Mouse (Mus musculus): Measurements from ENCODE around the gene Ptprj. TPM values are rescaled to one million over a fixed set of nuclear protein-coding genes. Genes with fewer than 3 reads are reported as not detected.

The Ptprj gene
- polyA plus RNA-seq, 1 experiment from 2014 or later: 1.0 TPM

GRCm38 (mm10) chr2:90525807-90526206 is 54.6 kb downstream of the Ptprj start:
- 89% methylated on average over 14 of the region's 14 CpGs for WGBS
- H3K36me3 ChIP-seq: no peaks in the 10 kb centered on the region
- H3K27ac ChIP-seq: no peak overlapping the region
- no peak overlapping the region for H3K4me3 ChIP-seq
- no peaks in the 10 kb centered on the region for H3K9me3 ChIP-seq (replicated peaks)
- H3K27me3 ChIP-seq (ENCODE audit: low read depth, poor library complexity, severe bottlenecking): no peaks in the 10 kb centered on the region
- H3K4me1 ChIP-seq: no peaks in the 10 kb centered on the region
- DNase-seq (ENCODE audit: low spot score): no peak

- H3K4me1 ChIP-seq: no peaks in the 10 kb centered on the region
- DNase-seq (ENCODE audit: low spot score): no peak
- H3K4me3 ChIP-seq: no peak overlapping the region
- no peaks in the 10 kb centered on the region for H3K27me3 ChIP-seq (ENCODE audit: low read depth, poor library complexity, severe bottlenecking)
- no peaks in the 10 kb centered on the region for H3K9me3 ChIP-seq (replicated peaks)
- WGBS: 92% methylated on average over 6 of the region's 6 CpGs
- no peak overlapping the region for H3K27ac ChIP-seq
- no peaks in the 10 kb centered on the region for H3K36me3 ChIP-seq
These were observed 58.0 kb downstream of the Ptprj start for GRCm38 (mm10) chr2:90522455-90522854.

GRCm38 (mm10) chr2:90521909-90522308 is 58.5 kb downstream of the Ptprj start:
- no peaks in the 10 kb centered on the region for H3K9me3 ChIP-seq (replicated peaks)
- no peaks in the 10 kb centered on the region for H3K36me3 ChIP-seq
- H3K27me3 ChIP-seq (ENCODE audit: low read depth, poor library complexity, severe bottlenecking): no peaks in the 10 kb centered on the region
- no peak for DNase-seq (ENCODE audit: low spot score)
- no peak overlapping the region for H3K27ac ChIP-seq
- H3K4me1 ChIP-seq: no peaks in the 10 kb centered on the region
- 91% methylated on average over 1 of the region's 1 CpGs for WGBS
- H3K4me3 ChIP-seq: no peak overlapping the region

- Histone ChIP-seq H3K27ac (no peak overlapping the region), H3K4me3 (no peak overlapping the region), H3K36me3 (no peaks in the 10 kb centered on the region), H3K9me3 (replicated peaks) (no peaks in the 10 kb centered on the region), H3K27me3 (ENCODE audit: low read depth, poor library complexity, severe bottlenecking) (no peaks in the 10 kb centered on the region), H3K4me1 (no peaks in the 10 kb centered on the region)
- 92% methylated on average over 6 of the region's 6 CpGs for WGBS
- no peak for DNase-seq (ENCODE audit: low spot score)
These were observed 62.2 kb downstream of the Ptprj start for GRCm38 (mm10) chr2:90518296-90518695.

- no peak for DNase-seq (ENCODE audit: low spot score)
- no peaks in the 10 kb centered on the region for H3K4me1 ChIP-seq
- H3K4me3 ChIP-seq: no peak overlapping the region
- WGBS: 78% methylated on average over 5 of the region's 5 CpGs
- no peaks in the 10 kb centered on the region for H3K27me3 ChIP-seq (ENCODE audit: low read depth, poor library complexity, severe bottlenecking)
- H3K36me3 ChIP-seq: no peaks in the 10 kb centered on the region
- H3K27ac ChIP-seq: no peak overlapping the region
- no peaks in the 10 kb centered on the region for H3K9me3 ChIP-seq (replicated peaks)
These were observed 65.5 kb downstream of the Ptprj start for GRCm38 (mm10) chr2:90514969-90515368.

- Histone ChIP-seq H3K4me3 (no peak overlapping the region), H3K4me1 (no peaks in the 10 kb centered on the region), H3K27me3 (ENCODE audit: low read depth, poor library complexity, severe bottlenecking) (no peaks in the 10 kb centered on the region), H3K36me3 (no peaks in the 10 kb centered on the region), H3K27ac (no peak overlapping the region), H3K9me3 (replicated peaks) (no peaks in the 10 kb centered on the region)
- over 99% methylated on average over 4 of the region's 4 CpGs for WGBS
- no peak for DNase-seq (ENCODE audit: low spot score)
These were observed 71.2 kb downstream of the Ptprj start for GRCm38 (mm10) chr2:90509268-90509667.

- Histone ChIP-seq H3K36me3 (no peaks in the 10 kb centered on the region), H3K27me3 (ENCODE audit: low read depth, poor library complexity, severe bottlenecking) (no peaks in the 10 kb centered on the region), H3K9me3 (replicated peaks) (no peaks in the 10 kb centered on the region), H3K27ac (no peak overlapping the region), H3K4me3 (no peak overlapping the region), H3K4me1 (no peaks in the 10 kb centered on the region)
- WGBS: 65% methylated on average over 3 of the region's 3 CpGs
- DNase-seq (ENCODE audit: low spot score): no peak
These were observed 74.3 kb downstream of the Ptprj start for GRCm38 (mm10) chr2:90506143-90506542.

- no peak for DNase-seq (ENCODE audit: low spot score)
- no peaks in the 10 kb centered on the region for H3K9me3 ChIP-seq (replicated peaks)
- no peak overlapping the region for H3K27ac ChIP-seq
- no peak overlapping the region for H3K4me3 ChIP-seq
- no peaks in the 10 kb centered on the region for H3K36me3 ChIP-seq
- H3K27me3 ChIP-seq (ENCODE audit: low read depth, poor library complexity, severe bottlenecking): no peaks in the 10 kb centered on the region
- H3K4me1 ChIP-seq: no peaks in the 10 kb centered on the region
- 76% methylated on average over 6 of the region's 6 CpGs for WGBS
These were observed 75.7 kb downstream of the Ptprj start for GRCm38 (mm10) chr2:90504731-90505171.

GRCm38 (mm10) chr2:90503182-90503833 is 77.1 kb downstream of the Ptprj start:
- 83% methylated on average over 3 of the region's 3 CpGs for WGBS
- Histone ChIP-seq H3K27me3 (ENCODE audit: low read depth, poor library complexity, severe bottlenecking) (no peaks in the 10 kb centered on the region), H3K4me3 (no peak overlapping the region), H3K36me3 (no peaks in the 10 kb centered on the region), H3K4me1 (no peaks in the 10 kb centered on the region), H3K9me3 (replicated peaks) (no peaks in the 10 kb centered on the region), H3K27ac (no peak overlapping the region)
- DNase-seq (ENCODE audit: low spot score): no peak

- no peak for DNase-seq (ENCODE audit: low spot score)
- Histone ChIP-seq H3K4me3 (no peak overlapping the region), H3K27me3 (ENCODE audit: low read depth, poor library complexity, severe bottlenecking) (no peaks in the 10 kb centered on the region), H3K4me1 (no peaks in the 10 kb centered on the region), H3K36me3 (no peaks in the 10 kb centered on the region), H3K9me3 (replicated peaks) (no peaks in the 10 kb centered on the region), H3K27ac (no peak overlapping the region)
These were observed 77.7 kb downstream of the Ptprj start for GRCm38 (mm10) chr2:90502738-90503137.

- Histone ChIP-seq H3K27ac (no peak overlapping the region), H3K9me3 (replicated peaks) (no peaks in the 10 kb centered on the region), H3K4me1 (no peaks in the 10 kb centered on the region), H3K36me3 (no peaks in the 10 kb centered on the region), H3K27me3 (ENCODE audit: low read depth, poor library complexity, severe bottlenecking) (no peaks in the 10 kb centered on the region), H3K4me3 (no peak overlapping the region)
- no peak for DNase-seq (ENCODE audit: low spot score)
- WGBS: 41% methylated on average over 3 of the region's 3 CpGs
These were observed 78.7 kb downstream of the Ptprj start for GRCm38 (mm10) chr2:90501708-90502107.

- Histone ChIP-seq H3K27me3 (ENCODE audit: low read depth, poor library complexity, severe bottlenecking) (no peaks in the 10 kb centered on the region), H3K9me3 (replicated peaks) (no peaks in the 10 kb centered on the region), H3K36me3 (no peaks in the 10 kb centered on the region), H3K4me1 (no peaks in the 10 kb centered on the region), H3K4me3 (no peak overlapping the region), H3K27ac (no peak overlapping the region)
- no peak for DNase-seq (ENCODE audit: low spot score)
These were observed 79.6 kb downstream of the Ptprj start for GRCm38 (mm10) chr2:90500892-90501291.

- H3K4me3 ChIP-seq: no peak overlapping the region
- H3K9me3 ChIP-seq (replicated peaks): no peaks in the 10 kb centered on the region
- no peak for DNase-seq (ENCODE audit: low spot score)
- no peaks in the 10 kb centered on the region for H3K36me3 ChIP-seq
- H3K27ac ChIP-seq: no peak overlapping the region
- 86% methylated on average over 1 of the region's 1 CpGs for WGBS
- no peaks in the 10 kb centered on the region for H3K4me1 ChIP-seq
- H3K27me3 ChIP-seq (ENCODE audit: low read depth, poor library complexity, severe bottlenecking): no peaks in the 10 kb centered on the region
These were observed 81.4 kb downstream of the Ptprj start for GRCm38 (mm10) chr2:90499002-90499401.

- Histone ChIP-seq H3K27ac (no peak overlapping the region), H3K27me3 (ENCODE audit: low read depth, poor library complexity, severe bottlenecking) (no peaks in the 10 kb centered on the region), H3K9me3 (replicated peaks) (no peaks in the 10 kb centered on the region), H3K4me3 (no peak overlapping the region), H3K4me1 (no peaks in the 10 kb centered on the region), H3K36me3 (no peaks in the 10 kb centered on the region)
- no peak for DNase-seq (ENCODE audit: low spot score)
- 91% methylated on average over 3 of the region's 3 CpGs for WGBS
These were observed 82.9 kb downstream of the Ptprj start for GRCm38 (mm10) chr2:90497551-90497950.
